ENCODE assay signal across 9 mouse cellular contexts in genomic region chr9:7833421-7833820, GRCm38 (mm10). TPM values are rescaled to one million over a fixed set of nuclear protein-coding genes. Genes with fewer than 3 reads are reported as not detected.
A peak's percentile ranks its signal among the peaks of the same experiment; 100 is the strongest.
DNase-seq lines count a peak whose midpoint lies in the region; ATAC-seq and TF ChIP-seq lines count a peak whose summit lies in the region.
"Had no signal": no experiment of that assay in that cellular context is flagged by ENCODE, and none has a peak within 500 bp of the region (broad histone marks: within the 10 kb centered on the region; RNA-seq: fewer than 3 reads in every experiment).

No protein-coding gene starts in this region.

- H3K4me3 ChIP-seq in cerebellum, adult 2 months (replicated peaks; ENCODE audit: insufficient read depth, low read depth, low read length) = no peak overlapping the region
- no peak overlapping the region for H3K4me3 ChIP-seq in liver, embryonic 11.5 days (ENCODE audit: low read depth, low read length)
- no peak overlapping the region for H3K4me3 ChIP-seq in forebrain, embryonic 15.5 days
- H3K4me3 ChIP-seq in myocyte = no peak overlapping the region

- no peak overlapping the region for H3ac ChIP-seq in myocyte (ENCODE audit: control insufficient read depth, insufficient read length)

- intact Hi-C loops in left cerebral cortex, postnatal 36 days (cut with DNase I) = loop anchor here (10.0 kb wide), 1 partner anchor 69 kb away; the partner anchor contains the start of gene Tmem123

- no peaks in the 10 kb centered on the region for H3K27me3 ChIP-seq in cerebellum, adult 2 months (ENCODE audit: control insufficient read depth, insufficient read depth, low read length)
- no peaks in the 10 kb centered on the region for H3K27me3 ChIP-seq in liver, embryonic 11.5 days (replicated peaks; ENCODE audit: control insufficient read depth, insufficient read depth, low read length)
- H3K27me3 ChIP-seq in forebrain, embryonic 15.5 days = no peaks in the 10 kb centered on the region
- no peaks in the 10 kb centered on the region for H3K27me3 ChIP-seq in myocyte (ENCODE audit: control insufficient read depth, insufficient read depth, insufficient read length)

- TF ChIP-seq POLR2A in cerebellum, adult 2 months (IDR thresholded peaks at IDR 0.05; ENCODE audit: borderline replicate concordance, insufficient read depth, low read length) = no peak
- no peak for TF ChIP-seq POLR2A in myocyte (IDR thresholded peaks at IDR 0.05; ENCODE audit: insufficient read length, low read depth)

- H3K4me2 ChIP-seq in liver, embryonic 11.5 days = peak overlapping the region; percentile 38; the same call in 1 of the 2 replicates
- H3K4me2 ChIP-seq in forebrain, embryonic 15.5 days (replicated peaks) = peak overlapping the region; percentile 27
- H3K4me2 ChIP-seq in myocyte (ENCODE audit: low read depth) = peak overlapping the region; percentile 55

- 67% methylated on average over 6 of the region's 6 CpGs for WGBS in cerebellum, adult 2 months
- WGBS in liver, embryonic 11.5 days = 88% methylated on average over 6 of the region's 6 CpGs
- 91% methylated on average over 6 of the region's 6 CpGs for WGBS in forebrain, embryonic 15.5 days

- ATAC-seq in liver, embryonic 11.5 days (replicated peaks; ENCODE audit: low FRiP score) = no peak
- ATAC-seq in forebrain, embryonic 15.5 days (replicated peaks) = no peak

- no peaks in the 10 kb centered on the region for H3K9me3 ChIP-seq in liver, embryonic 11.5 days (ENCODE audit: control insufficient read depth, low read length)
- H3K9me3 ChIP-seq in forebrain, embryonic 15.5 days = no peaks in the 10 kb centered on the region

- H3K36me3 ChIP-seq in liver, embryonic 11.5 days (ENCODE audit: control insufficient read depth, insufficient read depth, low read length) = peaks cover 11% of the 10 kb centered on the region; the same call in 1 of the 2 replicates
- peaks cover 4% of the 10 kb centered on the region; the same call in 1 of the 2 replicates for H3K36me3 ChIP-seq in forebrain, embryonic 15.5 days
- H3K36me3 ChIP-seq in myocyte (ENCODE audit: control insufficient read depth, insufficient read depth) = peaks cover 8% of the 10 kb centered on the region

- 0 out of 2 replicates have a peak, but pooled peaks have one; percentile 6 for TF ChIP-seq CTCF in cerebellum, adult 2 months (IDR thresholded peaks at IDR 0.05; ENCODE audit: borderline replicate concordance, insufficient read depth, low read depth, low read length)

- H3K4me1 ChIP-seq in cerebellum, adult 2 months (ENCODE audit: control insufficient read depth, insufficient read depth, low read length) = peaks cover 8% of the 10 kb centered on the region; the same call in 1 of the 2 replicates
- peaks cover 10% of the 10 kb centered on the region; the same call in 1 of the 2 replicates for H3K4me1 ChIP-seq in liver, embryonic 11.5 days (replicated peaks; ENCODE audit: control insufficient read depth, insufficient read depth, low read length)
- peaks cover 55% of the 10 kb centered on the region for H3K4me1 ChIP-seq in forebrain, embryonic 15.5 days

- peaks cover 55% of the 10 kb centered on the region for H3K79me2 ChIP-seq in myocyte (ENCODE audit: control insufficient read depth, insufficient read depth)

- H3K27ac ChIP-seq in cerebellum, adult 2 months (ENCODE audit: insufficient read depth, low read length) = no peak overlapping the region
- H3K27ac ChIP-seq in liver, embryonic 11.5 days (ENCODE audit: low read depth, low read length) = no peak overlapping the region
- no peak overlapping the region for H3K27ac ChIP-seq in forebrain, embryonic 15.5 days (replicated peaks)

- H3K9ac ChIP-seq in liver, embryonic 11.5 days (ENCODE audit: low read depth, low read length) = no peak overlapping the region
- H3K9ac ChIP-seq in forebrain, embryonic 15.5 days (replicated peaks) = no peak overlapping the region

- DNase-seq in cerebellum, adult 2 months = no peak
- DNase-seq in cerebellum, postnatal 25 days = no peak
- DNase-seq in liver, embryonic 11.5 days (ENCODE audit: low spot score) = no peak
- no peak for DNase-seq in liver
- no peak for DNase-seq in thymus, postnatal 0 days (ENCODE audit: low spot score)
- no peak for DNase-seq in left cerebral cortex, postnatal 36 days (ENCODE audit: low spot score in 2 of 2)
- DNase-seq: adrenal gland, postnatal 25 days had no signal

TF ChIP-seq in myocyte, 11 proteins besides CTCF, POLR2A, EP300 and RAD21:
- TF ChIP-seq USF1 (IDR thresholded peaks at IDR 0.05; ENCODE audit: low read depth) (no peak), TCF3 (IDR thresholded peaks at IDR 0.05; ENCODE audit: insufficient read length, low read depth) (no peak), TCF12 (IDR thresholded peaks at IDR 0.05; ENCODE audit: insufficient read depth, poor library complexity, severe bottlenecking) (no peak), POLR2AphosphoS2 (IDR thresholded peaks at IDR 0.05; ENCODE audit: insufficient read length, low read depth) (no peak), MYOG (IDR thresholded peaks at IDR 0.05; ENCODE audit: control insufficient read depth in 1 of 3, insufficient read depth in 1 of 3, insufficient read length in 2 of 3, low read depth in 2 of 3) (no peak), E2F4 (IDR thresholded peaks at IDR 0.05; ENCODE audit: insufficient read depth) (no peak), CEBPB (IDR thresholded peaks at IDR 0.05; ENCODE audit: insufficient read depth, poor library complexity, severe bottlenecking) (no peak), MAX (IDR thresholded peaks at IDR 0.05; ENCODE audit: low read depth) (no peak), MYOD1 (IDR thresholded peaks at IDR 0.05; ENCODE audit: control insufficient read depth in 1 of 3, insufficient read length in 2 of 3, low read depth in 2 of 3) (no peak), SRF (IDR thresholded peaks at IDR 0.05; ENCODE audit: control insufficient read depth, insufficient read length, low read depth) (no peak), REST (IDR thresholded peaks at IDR 0.05; ENCODE audit: insufficient read depth, insufficient read length) (no peak)

RNA-seq across cellular contexts. Expression of gene Birc2, which starts 3.4 kb away (rescaled TPM):
- polyA plus RNA-seq in cerebellum, adult 2 months (2012; rRNA removed) = 32.6 and 37.8 TPM in 2 replicates
- polyA plus RNA-seq in liver, embryonic 11.5 days (2014; fragmentation: Nextera tagmentation; extraction: Ambion mirVana) = 26.6 and 28.1 TPM in 2 replicates
- 50.9 and 51.9 TPM in 2 replicates for polyA plus RNA-seq in forebrain, embryonic 15.5 days (2015; fragmentation: Nextera tagmentation; extraction: Ambion mirVana)
- polyA plus RNA-seq in myocyte (2012; fragmentation: generic; extraction: Trizol) = 6.3 TPM
- 60.0 and 60.6 TPM in 2 replicates for polyA plus RNA-seq in thymus, postnatal 0 days (2015; fragmentation: Nextera tagmentation; extraction: Ambion mirVana)
- total RNA-seq in left cerebral cortex, postnatal 36 days (2021) = 10 to 100 TPM; 32.2 to 34.9 TPM

RNA-seq across cellular contexts. Expression of gene Birc3, which starts 39.6 kb away (rescaled TPM):
- polyA plus RNA-seq in cerebellum, adult 2 months (2012; rRNA removed) = 2.0 and 2.4 TPM in 2 replicates
- polyA plus RNA-seq in liver, embryonic 11.5 days (2014; fragmentation: Nextera tagmentation; extraction: Ambion mirVana) = 8.9 and 10.5 TPM in 2 replicates
- polyA plus RNA-seq in forebrain, embryonic 15.5 days (2015; fragmentation: Nextera tagmentation; extraction: Ambion mirVana) = 0.88 and 1.2 TPM in 2 replicates
- polyA plus RNA-seq in myocyte (2012; fragmentation: generic; extraction: Trizol) = 0.14 TPM
- 32.9 and 34.4 TPM in 2 replicates for polyA plus RNA-seq in thymus, postnatal 0 days (2015; fragmentation: Nextera tagmentation; extraction: Ambion mirVana)
- total RNA-seq in left cerebral cortex, postnatal 36 days (2021) = 1 to 10 TPM; 2.4 to 2.6 TPM
